Mouse (Mus musculus): ENCODE measurements at regions not wholly inside any gene's neighbourhood (a gene's known extent, or its start where the extent isn't known, plus 50 kb on each side); places are given as distances from the start of the nearest gene placed in this dataset.
A peak's percentile ranks its signal among the peaks of the same experiment; 100 is the strongest.
"Not testable (repeated sequence)": the region's sequence is repeated elsewhere in the genome, so short reads cannot be mapped to it uniquely, and the experiment has no call there.

DNA sequence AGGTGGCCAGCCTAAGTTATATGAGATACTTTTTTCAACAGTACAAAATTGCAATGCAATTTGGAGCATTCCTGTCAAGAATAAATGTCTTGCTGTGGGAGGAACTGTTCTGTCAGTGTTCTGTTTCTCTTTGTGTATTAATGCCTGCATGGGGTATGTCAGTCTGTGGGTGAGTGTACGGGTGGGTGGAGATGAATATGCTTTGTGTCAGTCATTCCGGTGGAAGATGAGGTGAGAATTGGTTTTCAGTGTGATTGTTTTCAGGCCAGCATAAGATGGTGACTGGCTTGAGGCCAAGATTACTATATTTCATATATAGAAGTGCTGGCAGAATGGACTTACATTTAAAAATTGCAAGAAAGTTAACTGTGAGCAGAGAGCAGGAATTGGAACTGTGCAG, 184.0 kb downstream of the Frk start:
- no peak for DNase-seq (ENCODE audit: low spot score in 2 of 2)

DNA sequence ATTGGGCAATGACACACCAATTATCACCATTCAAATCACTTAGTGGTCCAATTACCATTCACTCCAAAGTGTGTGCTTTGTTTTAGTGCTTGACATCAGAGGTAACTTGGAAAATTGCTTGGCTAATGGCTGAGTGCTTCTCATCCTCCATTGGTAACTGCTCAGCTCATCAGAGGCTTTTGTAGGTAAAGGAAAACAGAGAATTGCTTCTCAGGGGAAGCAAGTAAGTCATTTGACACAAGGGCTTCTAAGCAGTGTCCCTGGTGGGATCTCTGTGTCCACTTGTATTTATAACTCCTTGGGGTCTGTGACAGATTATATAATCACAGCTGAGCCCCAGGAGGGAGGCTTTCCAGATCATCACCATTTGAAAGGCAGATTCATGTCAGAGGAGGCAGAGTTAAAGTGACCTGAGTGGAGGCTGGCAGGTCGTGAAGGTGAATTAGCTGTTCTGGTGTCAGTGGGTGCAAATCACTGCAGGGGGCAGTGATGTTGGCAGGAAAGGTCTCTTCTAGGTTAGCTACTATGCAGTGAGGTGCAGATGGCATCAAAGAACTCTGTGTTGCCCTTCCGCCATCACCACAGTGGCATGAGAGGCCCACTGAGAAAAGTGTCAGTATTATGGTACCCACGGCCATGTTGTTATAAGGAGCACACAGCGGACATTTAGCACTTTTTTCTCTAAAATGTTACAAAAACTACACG, 184.7 kb downstream of the Frk start:
- no peak for DNase-seq (ENCODE audit: low spot score in 2 of 2)

GRCm38 (mm10) chr10:34671791-34672190, 188.6 kb downstream of the Frk start:
- DNase-seq (ENCODE audit: low spot score in 2 of 2), result no peak

GRCm38 (mm10) chr10:34699414-34699813, 216.2 kb downstream of the Frk start:
- DNase-seq (ENCODE audit: low spot score in 2 of 2), result not testable (repeated sequence)

DNA sequence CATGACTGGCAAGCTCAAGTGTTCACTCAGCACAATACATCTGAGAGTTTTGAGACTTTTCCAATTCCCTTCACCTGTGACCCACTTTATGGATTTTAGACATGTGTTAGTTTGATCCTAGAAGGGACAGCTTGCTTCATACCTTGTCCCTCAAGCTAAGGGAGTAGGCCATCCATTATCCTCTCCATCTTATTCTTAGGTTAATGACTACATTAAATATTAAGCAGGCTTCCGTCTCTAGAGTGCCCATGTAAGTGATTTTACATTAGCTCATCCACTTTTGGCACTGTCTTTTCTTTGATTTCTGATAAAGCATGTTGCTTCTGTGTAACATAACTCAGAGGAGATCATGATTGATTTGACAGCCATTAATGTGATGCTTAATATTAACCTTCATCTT, 218.8 kb downstream of the Frk start:
- DNase-seq (ENCODE audit: low spot score in 2 of 2), result no peak

- DNase-seq (ENCODE audit: low spot score in 2 of 2), result no peak
These were observed 222.2 kb downstream of the Frk start for GRCm38 (mm10) chr10:34705416-34705815.

- DNase-seq (ENCODE audit: low spot score in 2 of 2), result no peak
These were observed 248.1 kb downstream of the Frk start for GRCm38 (mm10) chr10:34731249-34731648.

- DNase-seq (ENCODE audit: low spot score in 2 of 2), result no peak
These were observed 279.2 kb downstream of the Frk start for GRCm38 (mm10) chr10:34762426-34762825.

DNA sequence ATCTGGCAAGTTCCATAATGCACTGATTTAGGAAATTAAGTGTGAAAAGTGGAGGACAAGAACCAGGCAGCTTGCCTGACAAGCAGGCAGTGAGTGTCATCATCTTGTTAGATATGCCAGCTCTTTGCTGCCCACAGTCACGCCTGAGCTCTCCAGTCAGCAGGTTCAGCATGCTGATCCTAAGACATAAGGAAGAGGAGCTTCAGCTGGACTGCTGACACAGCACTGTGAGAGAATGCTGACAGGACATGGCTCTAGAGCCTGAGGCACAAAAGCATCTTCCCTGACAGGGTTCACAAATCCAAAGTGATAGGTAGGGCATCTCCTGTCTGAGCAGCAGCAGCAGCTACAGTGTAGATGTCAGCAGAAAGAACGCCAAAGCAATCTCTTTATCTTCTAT, 308.9 kb downstream of the Frk start:
- no peak for DNase-seq (ENCODE audit: low spot score in 2 of 2)

DNA sequence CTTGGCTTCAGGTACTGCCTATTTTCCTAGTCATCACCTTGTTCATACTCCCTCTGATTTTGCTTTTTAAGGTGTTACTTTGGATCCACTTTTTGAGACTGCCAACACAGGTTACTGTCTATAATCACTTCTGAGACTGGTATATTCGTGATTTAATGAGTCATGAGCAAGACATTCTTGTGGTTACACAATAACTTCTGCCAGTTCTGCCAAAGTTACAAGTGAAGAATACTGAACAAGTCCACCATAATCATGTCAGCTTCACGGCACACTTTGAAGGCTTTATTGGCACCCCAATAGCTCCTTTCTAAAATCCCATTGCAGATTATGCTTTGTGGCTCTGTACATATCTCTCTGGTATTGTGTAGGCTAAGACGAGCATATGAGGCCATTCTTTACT, 327.9 kb downstream of the Frk start:
- DNase-seq (ENCODE audit: low spot score in 2 of 2), result no peak

DNA sequence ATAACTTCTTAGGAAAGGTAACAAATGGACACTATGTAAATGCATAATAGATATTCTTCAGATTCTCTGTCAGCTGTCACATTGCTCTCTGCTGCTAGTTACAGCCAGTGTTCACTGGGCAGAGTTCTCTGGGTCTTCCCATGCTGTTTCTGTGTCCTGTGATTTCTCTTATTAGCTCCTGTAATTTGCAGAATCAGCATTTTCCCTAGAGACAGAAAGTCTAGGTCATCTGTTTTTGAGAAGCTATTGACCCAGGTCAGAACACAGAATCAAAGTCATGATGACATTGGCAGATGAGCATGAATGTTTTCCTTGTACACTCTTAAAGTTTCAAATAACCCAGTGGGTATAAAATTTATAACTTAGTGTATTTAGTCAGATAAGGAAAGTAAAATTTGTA, 340.9 kb downstream of the Frk start:
- no peak for DNase-seq (ENCODE audit: low spot score in 2 of 2)

GRCm38 (mm10) chr10:34842015-34842504, 358.9 kb downstream of the Frk start:
- no peak for DNase-seq (ENCODE audit: low spot score in 2 of 2)

- DNase-seq (ENCODE audit: low spot score in 2 of 2), result no peak
These were observed 373.4 kb downstream of the Frk start for GRCm38 (mm10) chr10:34856494-34857146.

DNA sequence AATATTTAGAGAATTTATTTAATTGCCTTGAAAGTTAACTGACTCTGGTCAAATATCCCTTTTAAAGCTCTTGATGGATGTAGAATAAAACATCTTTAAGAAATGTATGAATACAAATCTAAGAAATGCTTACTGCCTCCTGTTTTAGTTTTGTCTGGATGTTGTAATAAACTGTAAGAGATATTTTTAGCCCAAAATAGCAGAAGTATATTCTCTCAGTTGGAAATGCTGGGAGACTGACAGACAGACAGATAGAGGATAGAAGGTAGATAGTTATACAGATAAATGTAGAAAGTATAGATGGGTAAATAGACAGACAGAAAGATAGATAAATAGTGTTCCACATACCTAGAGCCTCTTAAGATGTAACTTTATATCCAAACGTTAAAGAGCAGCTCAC, 379.5 kb downstream of the Frk start:
- DNase-seq (ENCODE audit: low spot score in 2 of 2), result no peak

- no peak for DNase-seq (ENCODE audit: low spot score in 2 of 2)
These were observed 388.7 kb downstream of the Frk start for GRCm38 (mm10) chr10:34871888-34872287.

DNA sequence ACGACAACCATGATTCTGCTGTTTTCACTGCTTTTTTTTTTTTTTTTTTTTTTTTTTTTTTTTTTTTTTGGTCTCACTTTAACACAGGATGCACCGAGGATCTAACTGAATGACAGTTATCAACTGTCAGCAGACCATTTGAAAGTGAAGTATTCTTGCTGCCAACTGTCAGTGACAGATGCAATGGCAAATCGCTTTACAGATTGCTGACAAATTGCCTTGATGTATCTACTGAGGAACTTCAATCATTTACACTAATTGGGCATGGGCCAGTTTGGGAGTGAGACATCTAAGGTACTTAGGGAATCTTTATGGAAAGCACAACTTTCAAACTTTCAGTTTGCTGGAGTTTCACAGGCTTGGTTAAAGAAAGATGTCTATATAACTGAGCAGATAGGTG, 395.3 kb downstream of the Frk start:
- no peak for DNase-seq (ENCODE audit: low spot score in 2 of 2)

- DNase-seq (ENCODE audit: low spot score in 2 of 2), result no peak
These were observed 404.4 kb downstream of the Frk start for GRCm38 (mm10) chr10:34887601-34888000.

- DNase-seq (ENCODE audit: low spot score in 2 of 2), result peak in 1 of 2 experiments; percentile 59
These were observed 421.1 kb downstream of the Frk start for GRCm38 (mm10) chr10:34904274-34904673.

DNA sequence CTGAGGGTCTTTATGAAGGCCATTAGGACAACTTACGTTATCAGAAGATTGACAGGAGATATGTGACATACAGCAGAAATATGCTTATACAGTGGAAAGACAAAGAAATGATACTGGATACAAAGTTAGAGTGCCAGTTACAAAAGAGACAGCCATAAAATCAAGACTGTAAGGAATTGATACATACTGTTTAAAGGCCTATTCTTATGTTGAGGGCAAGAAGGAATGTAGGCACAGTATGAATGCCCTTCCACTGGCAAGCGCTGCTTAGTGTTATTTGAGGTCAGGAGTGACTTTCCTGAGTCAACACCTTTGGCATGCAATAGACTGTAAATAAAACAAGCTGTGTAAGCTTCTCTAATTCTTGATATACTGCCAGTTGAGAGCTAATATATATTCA, 421.5 kb downstream of the Frk start:
- no peak for DNase-seq (ENCODE audit: low spot score in 2 of 2)

DNA sequence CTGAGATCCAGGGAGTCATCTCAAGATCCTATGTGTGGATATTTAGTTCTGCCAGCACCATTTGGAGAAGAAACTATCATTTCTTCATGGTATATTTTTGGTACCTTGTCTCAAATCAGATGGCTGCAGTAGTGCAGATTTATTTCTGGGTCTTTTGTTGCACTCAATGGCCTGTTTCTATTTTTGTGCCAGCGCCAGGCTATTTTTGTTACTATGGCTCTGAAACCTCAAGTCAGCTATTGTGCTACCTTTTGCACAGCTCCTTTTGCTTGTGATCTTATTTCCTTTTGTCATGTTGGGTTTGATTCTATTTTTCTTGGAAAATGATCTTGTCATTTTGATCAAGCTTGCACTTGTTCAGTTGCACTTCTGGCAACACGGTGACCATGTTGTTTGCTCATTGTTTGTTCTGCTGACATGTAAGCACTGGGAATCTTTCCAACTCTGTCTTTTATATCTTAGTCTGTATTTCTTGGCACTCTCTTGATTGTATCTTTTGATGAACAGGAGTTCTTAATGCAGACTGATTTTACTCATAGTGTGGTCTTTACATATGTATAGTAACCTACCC, 429.0 kb downstream of the Frk start:
- DNase-seq (ENCODE audit: low spot score in 2 of 2), result no peak

Data from cerebellum, postnatal 4 days (tissue).